Mouse (Mus musculus) lung, postnatal 36 days (tissue): ENCODE measurements at regions not wholly inside any gene's neighbourhood (a gene's known extent, or its start where the extent isn't known, plus 50 kb on each side); places are given as distances from the start of the nearest gene placed in this dataset.

Source experiments
- DNase-seq: peaks from one replicate; pipeline ENCODE4 v3.0.0; 2022; ENCODE audit warnings: mixed read lengths

GRCm38 (mm10) chr11:22693984-22694383 is 166.8 kb downstream of the B3gnt2 start:
- no peak for DNase-seq

GRCm38 (mm10) chr11:22694829-22695228 is 165.9 kb downstream of the B3gnt2 start:
- DNase-seq, result no peak

GRCm38 (mm10) chr11:22695237-22695636 is 165.5 kb downstream of the B3gnt2 start:
- DNase-seq, result no peak

GRCm38 (mm10) chr11:22698057-22698941 is 162.5 kb downstream of the B3gnt2 start:
- no peak for DNase-seq

GRCm38 (mm10) chr11:22706082-22706481 is 154.7 kb downstream of the B3gnt2 start:
- DNase-seq, result no peak
